Mouse (Mus musculus) forebrain, embryonic 15.5 days (tissue): Measurements from ENCODE around the gene Htr1a. TPM values are rescaled to one million over a fixed set of nuclear protein-coding genes. Genes with fewer than 3 reads are reported as not detected.

Experiments
- ATAC-seq: fragments of 200-750 bp; cut with Nextera tagmentation; replicated peaks from 2 replicates; pipeline ENCODE4 v1.8.0; 2017; ENCODE audit warnings: mild to moderate bottlenecking, moderate TSS enrichment, moderate library complexity
- H3K27ac ChIP-seq: fragments of 300-500 bp; sonication (generic); replicated peaks from 2 replicates; pipeline ENCODE4 v1.5.1; 2015; ENCODE audit warnings: mild to moderate bottlenecking, inconsistent platforms
- H3K27me3 ChIP-seq: fragments of 300-500 bp; sonication (generic); 2 replicates; pipeline ENCODE4 v1.6.1; 2015; ENCODE audit warnings: inconsistent platforms
- H3K36me3 ChIP-seq: fragments of 300-500 bp; sonication (generic); 2 replicates; pipeline ENCODE4 v1.6.1; 2015; ENCODE audit warnings: mild to moderate bottlenecking, inconsistent platforms
- H3K4me1 ChIP-seq: fragments of 300-500 bp; sonication (generic); 2 replicates; pipeline ENCODE4 v1.6.1; 2015; ENCODE audit warnings: inconsistent platforms
- H3K4me2 ChIP-seq: fragments of 300-500 bp; sonication (generic); replicated peaks from 2 replicates; pipeline ENCODE4 v1.6.1; 2015; ENCODE audit warnings: mild to moderate bottlenecking, inconsistent platforms
- H3K4me3 ChIP-seq: fragments of 300-500 bp; sonication (generic); 2 replicates; pipeline ENCODE4 v1.5.1; 2015; ENCODE audit warnings: mild to moderate bottlenecking, inconsistent platforms
- H3K9ac ChIP-seq: fragments of 300-500 bp; sonication (generic); replicated peaks from 2 replicates; pipeline ENCODE4 v1.6.1; 2015; ENCODE audit warnings: mild to moderate bottlenecking, inconsistent platforms
- H3K9me3 ChIP-seq: fragments of 300-500 bp; sonication (generic); 2 replicates; pipeline ENCODE4 v1.6.1; 2016; ENCODE audit warnings: inconsistent platforms
- WGBS: fragments of 180-500 bp; shearing (Covaris S2); methylation state at CpG from one replicate; pipeline ENCODE4 v1.1.7; 2015; ENCODE audit warnings: mixed read lengths; 5-methylcytosine and 5-hydroxymethylcytosine counted together
- polyA plus RNA-seq: library from polyadenylated mRNA; unstranded; fragments of >200 nt; fragmentation: Nextera tagmentation; extraction: Ambion mirVana; gene quantifications from 2 replicates; pipeline ENCODE4 v1.2.1, GENCODE M21; 2015

The Htr1a gene
- 1.0 and 1.3 TPM in 2 replicates for polyA plus RNA-seq

- peaks cover 35% of the 10 kb centered on the region for H3K27me3 ChIP-seq
- H3K9me3 ChIP-seq: no peaks in the 10 kb centered on the region
- H3K27ac ChIP-seq: no peak within 1 kb of the TSS
- H3K9ac ChIP-seq: peak within 1 kb of the TSS; percentile 45
- WGBS: 7% methylated on average over 8 of the region's 8 CpGs
- no peak for ATAC-seq
- H3K4me1 ChIP-seq: peaks cover 26% of the 10 kb centered on the region
- H3K36me3 ChIP-seq: no peaks in the 10 kb centered on the region
- peak within 1 kb of the TSS; percentile 83 for H3K4me2 ChIP-seq
- peak within 1 kb of the TSS; percentile 44 for H3K4me3 ChIP-seq
These were observed at the start of gene Htr1a for GRCm38 (mm10) chr13:105443339-105443738. TSS of gene Htr1a (plus strand) at chr13:105443639.

- Histone ChIP-seq H3K9me3 (no peaks in the 10 kb centered on the region), H3K9ac (no peak overlapping the region), H3K36me3 (no peaks in the 10 kb centered on the region), H3K4me1 (0 out of 2 replicates have a peak, but pooled peaks cover 6% of the 10 kb centered on the region), H3K27me3 (no peaks in the 10 kb centered on the region), H3K4me2 (no peak overlapping the region), H3K4me3 (no peak overlapping the region), H3K27ac (peak overlapping the region; percentile 49)
- ATAC-seq: peak; percentile 97
- 42% methylated on average over 10 of the region's 10 CpGs for WGBS
These were observed 31.7 kb upstream of the Htr1a start for GRCm38 (mm10) chr13:105411535-105412326.

GRCm38 (mm10) chr13:105412327-105412722, 31.1 kb upstream of the Htr1a start:
- peak overlapping the region; percentile 49 for H3K27ac ChIP-seq
- H3K9me3 ChIP-seq: no peaks in the 10 kb centered on the region
- no peak overlapping the region for H3K4me3 ChIP-seq
- no peak overlapping the region for H3K4me2 ChIP-seq
- H3K36me3 ChIP-seq: no peaks in the 10 kb centered on the region
- no peaks in the 10 kb centered on the region for H3K27me3 ChIP-seq
- 54% methylated on average over 3 of the region's 3 CpGs for WGBS
- 0 out of 2 replicates have a peak, but pooled peaks cover 6% of the 10 kb centered on the region for H3K4me1 ChIP-seq
- no peak overlapping the region for H3K9ac ChIP-seq
- ATAC-seq: peak; percentile 62

GRCm38 (mm10) chr13:105433141-105433540, 10.3 kb upstream of the Htr1a start:
- WGBS: 24% methylated on average over 2 of the region's 2 CpGs

GRCm38 (mm10) chr13:105433630-105434029, 9.8 kb upstream of the Htr1a start:
- Histone ChIP-seq H3K27me3 (no peaks in the 10 kb centered on the region), H3K9ac (no peak overlapping the region), H3K4me3 (no peak overlapping the region), H3K4me2 (no peak overlapping the region), H3K27ac (no peak overlapping the region), H3K9me3 (no peaks in the 10 kb centered on the region), H3K4me1 (0 out of 2 replicates have a peak, but pooled peaks cover 7% of the 10 kb centered on the region), H3K36me3 (no peaks in the 10 kb centered on the region)
- ATAC-seq: peak; percentile 84
- 23% methylated on average over 1 of the region's 1 CpGs for WGBS

More at GRCm38 (mm10) chr13:105433141-105433540, 10.3 kb upstream of the Htr1a start:
- Histone ChIP-seq H3K4me1 (0 out of 2 replicates have a peak, but pooled peaks cover 7% of the 10 kb centered on the region), H3K9ac (no peak overlapping the region), H3K27ac (no peak overlapping the region), H3K27me3 (no peaks in the 10 kb centered on the region), H3K4me3 (no peak overlapping the region), H3K9me3 (no peaks in the 10 kb centered on the region), H3K36me3 (no peaks in the 10 kb centered on the region), H3K4me2 (no peak overlapping the region)
- peak; percentile 88 for ATAC-seq

- H3K27ac ChIP-seq: no peak overlapping the region
- no peaks in the 10 kb centered on the region for H3K36me3 ChIP-seq
- no peaks in the 10 kb centered on the region for H3K9me3 ChIP-seq
- ATAC-seq: peak; percentile 55
- peaks cover 26% of the 10 kb centered on the region for H3K4me1 ChIP-seq
- H3K9ac ChIP-seq: no peak overlapping the region
- 4% methylated on average over 6 of the region's 6 CpGs for WGBS
- H3K4me3 ChIP-seq: no peak overlapping the region
- H3K27me3 ChIP-seq: peaks cover 35% of the 10 kb centered on the region
- peak overlapping the region; percentile 83; the same call in 1 of the 2 replicates for H3K4me2 ChIP-seq
These were observed 863 bp upstream of the Htr1a start for GRCm38 (mm10) chr13:105442576-105442975.

- under 1% methylated on average over 15 of the region's 15 CpGs for WGBS
- peaks cover 35% of the 10 kb centered on the region for H3K27me3 ChIP-seq
- H3K4me3 ChIP-seq: peak overlapping the region; percentile 44
- H3K27ac ChIP-seq: no peak overlapping the region
- peak overlapping the region; percentile 45 for H3K9ac ChIP-seq
- peaks cover 26% of the 10 kb centered on the region for H3K4me1 ChIP-seq
- no peaks in the 10 kb centered on the region for H3K36me3 ChIP-seq
- no peaks in the 10 kb centered on the region for H3K9me3 ChIP-seq
- ATAC-seq: peak; percentile 51; the same call in 1 of the 2 replicates
- H3K4me2 ChIP-seq: peak overlapping the region; percentile 83
These were observed 415 bp downstream of the Htr1a start for GRCm38 (mm10) chr13:105443871-105444237.

- Histone ChIP-seq H3K9me3 (no peaks in the 10 kb centered on the region), H3K4me1 (peaks cover 26% of the 10 kb centered on the region), H3K9ac (peak overlapping the region; percentile 45), H3K27me3 (peaks cover 35% of the 10 kb centered on the region), H3K36me3 (no peaks in the 10 kb centered on the region), H3K4me2 (peak overlapping the region; percentile 83), H3K4me3 (peak overlapping the region; percentile 44), H3K27ac (no peak overlapping the region)
- WGBS: 1% methylated on average over 39 of the region's 39 CpGs
- ATAC-seq: peak; percentile 60
These were observed 927 bp downstream of the Htr1a start for GRCm38 (mm10) chr13:105444238-105444894.

- Histone ChIP-seq H3K4me1 (peaks cover 26% of the 10 kb centered on the region), H3K27me3 (peaks cover 35% of the 10 kb centered on the region), H3K9me3 (no peaks in the 10 kb centered on the region), H3K9ac (peak overlapping the region; percentile 45), H3K27ac (no peak overlapping the region), H3K4me2 (peak overlapping the region; percentile 83), H3K4me3 (peak overlapping the region; percentile 44), H3K36me3 (no peaks in the 10 kb centered on the region)
- peak; percentile 65 for ATAC-seq
- WGBS: 4% methylated on average over 26 of the region's 26 CpGs
These were observed 1.4 kb downstream of the Htr1a start for GRCm38 (mm10) chr13:105444895-105445281.

- H3K4me1 ChIP-seq: peaks cover 26% of the 10 kb centered on the region
- 19% methylated on average over 4 of the region's 4 CpGs for WGBS
- H3K27ac ChIP-seq: no peak overlapping the region
- no peaks in the 10 kb centered on the region for H3K9me3 ChIP-seq
- no peak for ATAC-seq
- H3K9ac ChIP-seq: no peak overlapping the region
- H3K36me3 ChIP-seq: no peaks in the 10 kb centered on the region
- H3K27me3 ChIP-seq: peaks cover 35% of the 10 kb centered on the region
- H3K4me2 ChIP-seq: no peak overlapping the region
- no peak overlapping the region for H3K4me3 ChIP-seq
These were observed 2.8 kb downstream of the Htr1a start for GRCm38 (mm10) chr13:105446239-105446638.

GRCm38 (mm10) chr13:105447695-105448094, 4.3 kb downstream of the Htr1a start:
- Histone ChIP-seq H3K27me3 (peaks cover 35% of the 10 kb centered on the region), H3K4me2 (no peak overlapping the region), H3K4me3 (no peak overlapping the region), H3K9me3 (no peaks in the 10 kb centered on the region), H3K4me1 (peaks cover 26% of the 10 kb centered on the region), H3K36me3 (no peaks in the 10 kb centered on the region), H3K9ac (no peak overlapping the region), H3K27ac (no peak overlapping the region)
- 5% methylated on average over 2 of the region's 2 CpGs for WGBS
- no peak for ATAC-seq

- Histone ChIP-seq H3K4me1 (0 out of 2 replicates have a peak, but pooled peaks cover 6% of the 10 kb centered on the region), H3K4me2 (no peak overlapping the region), H3K36me3 (no peaks in the 10 kb centered on the region), H3K9ac (no peak overlapping the region), H3K9me3 (no peaks in the 10 kb centered on the region), H3K4me3 (no peak overlapping the region), H3K27ac (no peak overlapping the region), H3K27me3 (0 out of 2 replicates have a peak, but pooled peaks cover under 1% of the 10 kb centered on the region)
- 48% methylated on average over 3 of the region's 3 CpGs for WGBS
- no peak for ATAC-seq
These were observed 8.1 kb downstream of the Htr1a start for GRCm38 (mm10) chr13:105451536-105451935.
